Mouse (Mus musculus) myocyte (in vitro differentiated cells): ENCODE measurements at regions not wholly inside any gene's neighbourhood (a gene's known extent, or its start where the extent isn't known, plus 50 kb on each side); places are given as distances from the start of the nearest gene placed in this dataset.

Experiments used
- CEBPB ChIP-seq: IDR thresholded peaks from 2 replicates; pipeline ENCODE4 v1.6.1; 2011; ENCODE audit warnings: mild to moderate bottlenecking, moderate library complexity; ENCODE audit not compliant: poor library complexity, insufficient read depth, severe bottlenecking
- E2F4 ChIP-seq: IDR thresholded peaks from one replicate; pipeline ENCODE4 v1.6.1; 2011; ENCODE audit warnings: mild to moderate bottlenecking, control low read depth, moderate library complexity; ENCODE audit not compliant: insufficient read depth
- MAX ChIP-seq: IDR thresholded peaks from one replicate; pipeline ENCODE4 v1.6.1; 2011; ENCODE audit warnings: low read depth, mild to moderate bottlenecking, control low read depth
- MYOD1 ChIP-seq, 3 experiments: IDR thresholded peaks; one replicate each; pipeline ENCODE4 v1.6.1; 2011; ENCODE audit warnings: control low read depth in 2 of 3, low read depth in 2 of 3, mild to moderate bottlenecking in 2 of 3, moderate library complexity in 1 of 3; ENCODE audit not compliant: insufficient read length in 2 of 3, control insufficient read depth in 1 of 3
- MYOG ChIP-seq, 3 experiments: IDR thresholded peaks; one replicate each; pipeline ENCODE4 v1.6.1; 2011; ENCODE audit warnings: control low read depth in 2 of 3, low read depth in 2 of 3, mild to moderate bottlenecking in 2 of 3; ENCODE audit not compliant: insufficient read length in 2 of 3, control insufficient read depth in 1 of 3, insufficient read depth in 1 of 3
- POLR2A ChIP-seq: IDR thresholded peaks from one replicate; pipeline ENCODE4 v1.6.1; 2011; ENCODE audit warnings: low read depth, mild to moderate bottlenecking, control low read depth, moderate library complexity; ENCODE audit not compliant: insufficient read length
- POLR2AphosphoS2 ChIP-seq: IDR thresholded peaks from one replicate; pipeline ENCODE4 v1.6.1; 2011; ENCODE audit warnings: low read depth, control low read depth; ENCODE audit not compliant: insufficient read length
- REST ChIP-seq: IDR thresholded peaks from one replicate; pipeline ENCODE4 v1.6.1; 2011; ENCODE audit warnings: mild to moderate bottlenecking, control low read depth, moderate library complexity; ENCODE audit not compliant: insufficient read depth, insufficient read length
- SRF ChIP-seq: IDR thresholded peaks from one replicate; pipeline ENCODE4 v1.6.1; 2011; ENCODE audit warnings: low read depth; ENCODE audit not compliant: control insufficient read depth, insufficient read length
- TCF12 ChIP-seq: IDR thresholded peaks from one replicate; pipeline ENCODE4 v1.6.1; 2011; ENCODE audit warnings: mild to moderate bottlenecking, control low read depth; ENCODE audit not compliant: poor library complexity, insufficient read depth, severe bottlenecking
- TCF3 ChIP-seq: IDR thresholded peaks from one replicate; pipeline ENCODE4 v1.6.1; 2011; ENCODE audit warnings: low read depth, control low read depth; ENCODE audit not compliant: insufficient read length
- USF1 ChIP-seq: IDR thresholded peaks from one replicate; pipeline ENCODE4 v1.6.1; 2011; ENCODE audit warnings: low read depth, mild to moderate bottlenecking, control low read depth, moderate library complexity

DNA sequence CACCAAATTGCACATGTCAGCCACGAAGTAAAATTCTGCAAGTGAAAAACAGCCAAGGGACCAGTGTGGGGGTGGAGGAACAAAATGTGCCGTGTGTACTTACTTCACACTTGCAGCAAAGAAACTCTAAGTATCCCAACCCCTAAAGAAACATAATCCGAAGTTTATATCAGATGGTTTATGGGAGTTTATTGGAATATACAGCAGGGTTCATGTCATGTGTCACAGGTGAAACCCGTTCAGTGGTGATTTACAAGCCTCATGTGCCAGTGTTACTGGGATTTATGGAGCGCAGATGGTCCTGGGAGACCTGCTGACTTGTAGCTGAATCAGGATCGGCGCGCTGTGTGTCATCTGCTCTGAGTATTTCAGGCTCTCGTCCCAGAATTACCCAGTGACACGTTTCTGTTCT is 306.1 kb downstream of the Meis1 start:
- TF ChIP-seq MYOG (IDR thresholded peaks at IDR 0.05; ENCODE audit: control insufficient read depth in 1 of 3, insufficient read depth in 1 of 3, insufficient read length in 2 of 3, low read depth in 2 of 3) = no peak
- TF ChIP-seq POLR2A = no peak
- TF ChIP-seq POLR2AphosphoS2 = no peak
- no peak for TF ChIP-seq SRF
- TF ChIP-seq CEBPB = no peak
- no peak for TF ChIP-seq REST
- TF ChIP-seq MYOD1 (IDR thresholded peaks at IDR 0.05; ENCODE audit: control insufficient read depth in 1 of 3, insufficient read length in 2 of 3, low read depth in 2 of 3) = no peak
- no peak for TF ChIP-seq TCF12
- no peak for TF ChIP-seq USF1
- no peak for TF ChIP-seq MAX
- TF ChIP-seq E2F4 = no peak
- no peak for TF ChIP-seq TCF3
